Mouse (Mus musculus) liver, postnatal 0 days (tissue): ENCODE measurements around the gene Atf7.

Source experiments
- CTCF ChIP-seq: sonication (generic); IDR thresholded peaks from 2 replicates; pipeline ENCODE4 v1.5.1; 2016; ENCODE audit warnings: antibody characterized with exemption, low read depth
- EP300 ChIP-seq: IDR thresholded peaks from 2 replicates; pipeline ENCODE4 v1.6.1; 2016; ENCODE audit warnings: antibody characterized with exemption, low read depth, mild to moderate bottlenecking

- TF ChIP-seq CTCF (no peak), EP300 (no peak)
These were observed 62.2 kb downstream of the Atf7 start for GRCm38 (mm10) chr15:102563061-102563460.
